Mouse (Mus musculus) embryonic facial prominence, embryonic 12.5 days (tissue): Measurements from ENCODE around the gene Natd1. TPM values are rescaled to one million over a fixed set of nuclear protein-coding genes. Genes with fewer than 3 reads are reported as not detected.

ENCODE experiments used
- ATAC-seq: fragments of 200-750 bp; cut with Nextera tagmentation; 2 replicates; pipeline ENCODE4 v1.8.0; 2017; ENCODE audit not compliant: insufficient number of reproducible peaks, insufficient read depth, low FRiP score, low TSS enrichment
- H3K27ac ChIP-seq: fragments of 300-500 bp; sonication (generic); 2 replicates; pipeline ENCODE4 v1.5.1; 2016; ENCODE audit warnings: mild to moderate bottlenecking
- H3K27me3 ChIP-seq: fragments of 300-500 bp; sonication (generic); 2 replicates; pipeline ENCODE4 v1.6.1; 2016; ENCODE audit warnings: mild to moderate bottlenecking, moderate library complexity
- H3K36me3 ChIP-seq: fragments of 300-500 bp; sonication (generic); 2 replicates; pipeline ENCODE4 v1.6.1; 2016; ENCODE audit warnings: mild to moderate bottlenecking
- H3K4me1 ChIP-seq: fragments of 300-500 bp; sonication (generic); 2 replicates; pipeline ENCODE4 v1.6.1; 2016
- H3K4me2 ChIP-seq: fragments of 300-500 bp; sonication (generic); replicated peaks from 2 replicates; pipeline ENCODE4 v1.6.1; 2016; ENCODE audit warnings: mild to moderate bottlenecking, moderate library complexity
- H3K4me3 ChIP-seq: fragments of 300-500 bp; sonication (generic); 2 replicates; pipeline ENCODE4 v1.5.1; 2016; ENCODE audit warnings: mild to moderate bottlenecking
- H3K9ac ChIP-seq: fragments of 300-500 bp; sonication (generic); 2 replicates; pipeline ENCODE4 v1.6.1; 2016; ENCODE audit warnings: mild to moderate bottlenecking, moderate library complexity
- H3K9me3 ChIP-seq: fragments of 300-500 bp; sonication (generic); 2 replicates; pipeline ENCODE4 v1.6.1; 2016; ENCODE audit warnings: mild to moderate bottlenecking, moderate library complexity
- WGBS: fragments of 180-500 bp; shearing (Covaris S2); methylation state at CpG from one replicate; pipeline ENCODE4 v1.1.7; 2016; 5-methylcytosine and 5-hydroxymethylcytosine counted together
- polyA plus RNA-seq: library from polyadenylated mRNA; unstranded; fragments of >200 nt; fragmentation: Nextera tagmentation; extraction: Ambion mirVana; gene quantifications from 2 replicates; pipeline ENCODE4 v1.2.1, GENCODE M21; 2016

The Natd1 gene
- polyA plus RNA-seq, 1 experiment from 2014 or later: 20.4 TPM

DNA sequence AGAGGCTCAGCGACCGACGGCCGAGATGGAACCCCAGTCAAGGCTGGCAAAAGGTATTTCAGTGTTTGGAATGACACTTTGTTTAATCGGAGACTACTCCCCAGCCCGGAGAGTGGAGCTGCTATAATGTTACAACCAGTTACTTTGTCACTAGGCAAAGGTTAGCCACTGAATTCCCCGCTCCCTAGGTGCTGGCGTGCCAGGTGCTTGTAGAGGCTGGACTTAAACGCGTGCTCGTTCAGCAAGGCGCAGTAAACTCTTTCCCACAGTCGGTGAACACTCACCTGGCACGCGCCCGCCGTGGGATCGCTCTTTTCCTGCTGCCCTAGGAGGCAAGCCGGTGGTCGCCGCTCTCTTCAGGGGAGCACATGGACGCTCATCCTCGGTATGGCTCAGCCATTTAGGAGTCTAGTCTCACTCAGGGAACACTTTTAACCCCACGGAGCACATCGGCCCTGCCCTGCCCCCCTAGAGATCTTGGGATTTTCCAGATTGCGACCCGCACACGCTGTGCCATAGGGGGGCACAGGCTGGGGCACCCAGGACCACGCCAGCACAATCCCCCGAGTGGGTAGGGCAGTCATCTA lies 16.8 kb upstream of the Natd1 start:
- Histone ChIP-seq H3K36me3 (no peaks in the 10 kb centered on the region), H3K4me3 (peak overlapping the region; percentile 85), H3K27me3 (no peaks in the 10 kb centered on the region), H3K4me2 (peak overlapping the region; percentile 78), H3K9me3 (no peaks in the 10 kb centered on the region), H3K9ac (peak overlapping the region; percentile 61), H3K4me1 (peaks cover 39% of the 10 kb centered on the region), H3K27ac (no peak overlapping the region)
- 1% methylated on average over 30 of the region's 30 CpGs for WGBS
- ATAC-seq: peak; percentile 42; the same call in 1 of the 2 replicates

DNA sequence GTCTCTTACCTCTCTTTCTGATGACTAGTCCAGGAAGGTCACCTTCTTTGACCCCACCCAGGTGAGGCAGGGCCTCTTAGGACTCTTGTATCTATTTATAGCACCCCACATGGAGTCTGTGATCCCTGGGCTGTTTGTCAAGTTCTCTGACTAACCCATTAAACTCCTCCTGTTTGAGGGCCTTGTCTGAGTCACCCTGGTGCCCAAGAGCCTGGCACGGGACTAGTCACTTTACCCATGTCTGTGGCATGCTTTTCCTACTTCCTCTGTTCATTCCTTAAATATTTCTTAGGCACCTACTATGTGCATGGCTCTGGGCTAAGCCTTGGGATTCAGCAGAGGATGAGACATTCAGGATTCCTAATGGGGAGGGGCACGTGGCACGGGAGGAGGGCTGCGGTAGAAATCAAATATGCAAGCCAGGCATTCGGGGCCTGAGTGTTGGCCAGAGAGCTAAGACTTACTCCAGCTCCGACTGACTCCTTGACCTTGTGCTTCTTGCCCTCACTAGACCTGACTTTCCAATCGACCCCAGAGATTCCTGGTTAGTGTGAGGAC lies 16.3 kb upstream of the Natd1 start:
- Histone ChIP-seq H3K27ac (no peak overlapping the region), H3K36me3 (no peaks in the 10 kb centered on the region), H3K27me3 (no peaks in the 10 kb centered on the region), H3K9me3 (no peaks in the 10 kb centered on the region), H3K9ac (0 out of 2 replicates have a peak overlapping the region, but pooled peaks have one; percentile 61), H3K4me3 (peak overlapping the region; percentile 85), H3K4me2 (peak overlapping the region; percentile 78), H3K4me1 (peaks cover 39% of the 10 kb centered on the region)
- ATAC-seq: no peak
- WGBS: 32% methylated on average over 7 of the region's 7 CpGs

DNA sequence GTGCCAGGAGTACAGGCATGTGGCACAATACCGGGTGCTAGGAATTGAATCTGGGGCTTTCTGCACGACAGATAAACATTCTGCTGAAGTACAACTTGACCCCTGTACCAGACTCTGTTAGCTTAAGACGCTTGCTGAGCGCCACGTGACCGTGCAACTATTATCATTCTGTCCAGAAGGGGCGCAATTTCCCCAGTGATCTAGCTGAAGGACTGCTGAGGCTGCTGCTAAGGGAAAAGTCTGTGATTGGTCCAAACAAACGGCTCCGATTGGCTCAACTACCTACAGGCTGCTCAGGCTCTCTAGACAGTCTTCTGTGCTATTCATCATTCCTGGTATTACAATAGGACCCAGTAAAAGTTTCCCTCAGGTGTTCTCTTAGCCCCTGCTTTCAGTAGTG lies 12.7 kb upstream of the Natd1 start:
- H3K4me2 ChIP-seq: peak overlapping the region; percentile 28; the same call in 1 of the 2 replicates
- ATAC-seq: peak; percentile 57; the same call in 1 of the 2 replicates
- H3K4me3 ChIP-seq: no peak overlapping the region
- H3K36me3 ChIP-seq: no peaks in the 10 kb centered on the region
- no peak overlapping the region for H3K9ac ChIP-seq
- H3K9me3 ChIP-seq: no peaks in the 10 kb centered on the region
- H3K27me3 ChIP-seq: no peaks in the 10 kb centered on the region
- no peak overlapping the region for H3K27ac ChIP-seq
- H3K4me1 ChIP-seq: peaks cover 18% of the 10 kb centered on the region
- under 1% methylated on average over 9 of the region's 9 CpGs for WGBS

DNA sequence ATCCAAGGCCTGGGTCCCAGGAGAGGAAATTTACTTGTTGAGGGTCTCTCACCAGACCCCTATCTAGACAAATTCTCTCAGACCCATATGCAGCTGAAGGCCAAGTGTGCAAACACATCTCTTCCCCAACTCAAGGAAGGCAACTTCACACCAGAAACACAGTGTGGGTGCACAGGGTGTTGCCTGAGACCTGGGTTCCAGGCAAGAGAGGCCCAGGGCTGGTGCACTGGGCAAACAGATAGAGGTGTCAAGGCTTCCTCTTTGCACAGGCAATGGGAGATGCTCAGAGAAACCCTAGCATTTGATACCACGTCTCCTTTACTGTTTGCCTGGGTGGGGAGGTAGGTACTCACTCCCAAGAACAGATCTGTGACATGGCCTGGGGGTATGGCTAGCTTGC lies 10.4 kb upstream of the Natd1 start:
- ATAC-seq: no peak
- no peaks in the 10 kb centered on the region for H3K36me3 ChIP-seq
- H3K9ac ChIP-seq: no peak overlapping the region
- H3K27ac ChIP-seq: no peak overlapping the region
- 55% methylated on average over 1 of the region's 1 CpGs for WGBS
- H3K27me3 ChIP-seq: no peaks in the 10 kb centered on the region
- peaks cover 9% of the 10 kb centered on the region; the same call in 1 of the 2 replicates for H3K4me1 ChIP-seq
- H3K9me3 ChIP-seq: no peaks in the 10 kb centered on the region
- H3K4me3 ChIP-seq: no peak overlapping the region
- no peak overlapping the region for H3K4me2 ChIP-seq

DNA sequence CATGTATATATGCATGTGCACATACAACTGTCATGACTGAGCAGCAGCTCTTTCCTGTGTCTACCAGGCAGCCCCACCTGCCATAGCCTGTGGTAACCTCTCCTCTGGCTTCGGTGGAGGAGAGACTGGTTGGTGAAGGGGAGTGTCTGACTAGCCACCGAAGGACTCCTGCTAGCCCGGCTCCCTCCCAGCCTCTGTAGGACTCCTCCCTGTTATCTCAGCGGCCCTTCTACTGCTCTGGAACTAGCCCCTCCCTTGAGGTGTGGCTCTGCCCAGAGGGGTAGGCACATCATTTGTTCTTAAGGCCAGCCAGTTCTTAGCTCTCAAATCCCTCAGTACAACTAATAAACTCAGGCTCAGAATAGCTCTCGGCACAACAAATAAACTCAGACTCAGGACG lies 9.9 kb upstream of the Natd1 start:
- H3K27me3 ChIP-seq: no peaks in the 10 kb centered on the region
- peaks cover 9% of the 10 kb centered on the region; the same call in 1 of the 2 replicates for H3K4me1 ChIP-seq
- no peaks in the 10 kb centered on the region for H3K36me3 ChIP-seq
- H3K4me2 ChIP-seq: no peak overlapping the region
- no peaks in the 10 kb centered on the region for H3K9me3 ChIP-seq
- H3K4me3 ChIP-seq: no peak overlapping the region
- no peak overlapping the region for H3K9ac ChIP-seq
- no peak overlapping the region for H3K27ac ChIP-seq
- no peak for ATAC-seq
- 38% methylated on average over 6 of the region's 6 CpGs for WGBS

DNA sequence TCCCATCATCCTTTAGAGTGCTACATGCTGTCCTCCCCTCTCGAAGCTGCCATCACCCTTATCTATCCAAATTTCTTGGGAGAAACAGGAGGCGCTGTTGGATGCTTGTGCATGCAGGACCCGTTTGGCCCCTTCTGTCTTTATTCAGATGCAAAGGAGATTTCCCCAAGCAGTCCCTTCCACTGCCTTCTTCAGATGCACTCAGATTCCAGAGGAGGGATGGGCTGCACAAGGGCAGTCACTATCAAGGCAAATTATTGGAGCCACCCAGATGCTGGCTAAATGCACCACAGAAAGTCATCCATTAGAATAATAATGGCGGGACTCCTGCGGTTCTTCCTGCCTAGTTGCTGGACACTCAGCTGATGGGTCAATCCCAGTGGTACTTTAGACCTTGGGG lies 8.4 kb upstream of the Natd1 start:
- no peak for ATAC-seq
- H3K9ac ChIP-seq: no peak overlapping the region
- H3K4me2 ChIP-seq: no peak overlapping the region
- no peaks in the 10 kb centered on the region for H3K27me3 ChIP-seq
- no peaks in the 10 kb centered on the region for H3K36me3 ChIP-seq
- 73% methylated on average over 5 of the region's 5 CpGs for WGBS
- H3K4me1 ChIP-seq: peaks cover 9% of the 10 kb centered on the region; the same call in 1 of the 2 replicates
- H3K9me3 ChIP-seq: no peaks in the 10 kb centered on the region
- no peak overlapping the region for H3K27ac ChIP-seq
- no peak overlapping the region for H3K4me3 ChIP-seq

DNA sequence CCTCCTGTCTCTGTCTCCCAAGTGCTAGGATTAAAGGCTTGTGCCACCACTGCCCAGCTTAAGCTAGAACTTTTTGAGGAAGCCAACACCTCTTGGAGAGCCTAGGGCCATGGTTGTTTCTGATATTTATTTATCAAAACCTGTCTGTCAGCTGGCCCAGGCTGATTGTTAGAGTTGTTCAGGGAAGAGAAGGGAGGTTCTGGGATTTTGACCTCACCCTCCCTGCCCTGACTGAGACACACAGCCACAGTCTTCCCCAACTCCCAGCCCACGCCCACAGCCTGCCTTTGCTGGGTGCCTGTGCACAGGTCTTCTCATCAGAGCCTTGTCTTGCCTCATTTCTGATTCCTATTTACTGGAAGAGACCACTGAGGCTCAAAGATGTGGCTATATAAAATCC lies 7.6 kb upstream of the Natd1 start:
- no peaks in the 10 kb centered on the region for H3K36me3 ChIP-seq
- no peaks in the 10 kb centered on the region for H3K9me3 ChIP-seq
- H3K27ac ChIP-seq: no peak overlapping the region
- H3K27me3 ChIP-seq: no peaks in the 10 kb centered on the region
- H3K9ac ChIP-seq: no peak overlapping the region
- ATAC-seq: no peak
- H3K4me3 ChIP-seq: no peak overlapping the region
- H3K4me2 ChIP-seq: no peak overlapping the region
- H3K4me1 ChIP-seq: 0 out of 2 replicates have a peak, but pooled peaks cover 3% of the 10 kb centered on the region
- WGBS: 100% methylated on average over 1 of the region's 1 CpGs

DNA sequence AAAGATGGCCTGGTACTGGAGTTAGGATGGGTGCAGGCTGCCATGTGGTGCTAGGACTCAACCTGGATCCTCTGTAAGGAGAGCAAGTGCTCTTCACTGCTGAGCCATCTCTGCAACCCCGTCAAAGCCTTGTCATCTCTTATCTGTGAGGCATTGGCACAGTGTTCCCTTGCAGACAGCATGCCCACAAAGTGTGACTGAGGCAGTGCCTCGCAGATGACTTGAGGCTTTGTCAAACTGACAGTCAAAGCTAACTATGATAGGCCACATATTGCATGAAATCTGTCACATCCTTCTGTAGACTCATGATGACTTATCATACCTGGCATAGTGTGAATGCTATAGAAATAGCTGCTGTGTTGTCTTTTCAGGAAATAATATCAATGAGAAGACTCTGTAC lies 5.5 kb upstream of the Natd1 start:
- Histone ChIP-seq H3K4me1 (no peaks in the 10 kb centered on the region; the same call in 1 of the 2 replicates), H3K4me2 (no peak overlapping the region), H3K4me3 (no peak overlapping the region), H3K36me3 (no peaks in the 10 kb centered on the region), H3K27ac (no peak overlapping the region), H3K9me3 (no peaks in the 10 kb centered on the region), H3K9ac (no peak overlapping the region), H3K27me3 (no peaks in the 10 kb centered on the region)
- WGBS: 76% methylated on average over 2 of the region's 2 CpGs
- no peak for ATAC-seq

DNA sequence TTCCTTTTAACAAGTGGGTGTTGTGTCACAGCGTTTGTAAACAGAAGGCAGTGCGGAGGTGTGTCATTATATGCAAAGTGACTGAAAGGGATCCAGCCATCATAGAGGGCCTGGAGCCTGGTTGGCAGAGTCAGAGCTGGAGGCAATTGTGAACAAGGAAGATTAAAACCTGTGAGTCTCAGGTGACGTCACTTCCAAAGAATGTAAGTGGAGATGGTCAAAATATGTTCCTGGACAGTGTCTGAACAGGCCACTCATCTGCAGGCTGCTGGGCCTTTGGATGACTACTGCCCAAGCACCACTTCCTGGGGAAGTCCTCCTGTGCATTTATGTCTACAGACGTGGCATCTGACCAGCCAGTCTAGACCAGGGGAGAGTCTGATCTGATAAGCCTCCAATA lies 651 bp upstream of the Natd1 start:
- ATAC-seq: no peak
- H3K9me3 ChIP-seq: no peaks in the 10 kb centered on the region
- no peaks in the 10 kb centered on the region for H3K36me3 ChIP-seq
- H3K4me3 ChIP-seq: no peak overlapping the region
- peaks cover 25% of the 10 kb centered on the region for H3K4me1 ChIP-seq
- H3K4me2 ChIP-seq: no peak overlapping the region
- WGBS: 66% methylated on average over 4 of the region's 4 CpGs
- no peak overlapping the region for H3K27ac ChIP-seq
- H3K9ac ChIP-seq: no peak overlapping the region
- H3K27me3 ChIP-seq: no peaks in the 10 kb centered on the region

DNA sequence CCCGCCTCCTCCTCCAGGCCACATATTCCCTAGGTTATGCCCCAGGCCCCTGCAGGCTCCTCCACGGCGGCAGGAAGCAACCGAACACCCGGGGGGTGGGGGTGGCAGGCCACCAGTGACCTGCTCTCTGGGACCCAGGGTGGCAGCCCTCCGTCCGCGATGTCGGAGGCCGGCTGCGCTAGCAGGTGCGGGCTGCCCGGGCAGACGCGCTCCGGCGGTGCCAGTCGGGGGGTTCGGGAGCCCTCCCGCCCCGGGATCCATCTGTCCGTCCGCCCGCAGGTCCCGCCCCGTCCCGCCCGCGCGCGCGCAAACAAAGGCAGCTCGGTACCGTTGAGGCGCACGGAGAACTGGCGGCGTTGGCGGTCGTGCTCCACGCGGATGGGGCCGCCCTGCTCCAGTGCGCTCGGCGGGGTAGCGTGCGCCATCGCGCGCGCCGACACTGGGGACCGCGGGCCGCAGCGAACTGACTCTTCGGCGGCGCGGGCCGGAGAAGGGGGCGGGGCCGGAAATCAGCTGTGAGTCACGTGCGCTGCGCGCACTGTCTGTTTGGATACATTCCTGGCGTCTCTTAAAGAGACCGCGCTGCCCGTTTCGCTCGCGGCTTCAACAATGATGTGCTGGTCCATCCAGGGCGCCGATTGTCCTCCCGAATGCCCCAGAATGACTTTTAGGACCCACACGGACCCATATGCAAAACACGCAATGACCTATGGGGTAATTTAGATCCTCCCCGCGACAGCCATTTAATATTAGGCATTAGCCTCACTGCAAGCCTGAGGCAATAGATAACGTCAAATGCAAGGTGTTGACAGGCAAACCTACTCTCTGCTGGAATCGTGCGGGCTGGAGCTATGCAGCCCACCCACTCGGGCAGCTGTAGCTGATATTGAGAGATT lies 1.0 kb downstream of the Natd1 start:
- H3K27ac ChIP-seq: peak overlapping the region; percentile 77
- under 1% methylated on average over 86 of the region's 86 CpGs for WGBS
- H3K4me1 ChIP-seq: peaks cover 25% of the 10 kb centered on the region

DNA sequence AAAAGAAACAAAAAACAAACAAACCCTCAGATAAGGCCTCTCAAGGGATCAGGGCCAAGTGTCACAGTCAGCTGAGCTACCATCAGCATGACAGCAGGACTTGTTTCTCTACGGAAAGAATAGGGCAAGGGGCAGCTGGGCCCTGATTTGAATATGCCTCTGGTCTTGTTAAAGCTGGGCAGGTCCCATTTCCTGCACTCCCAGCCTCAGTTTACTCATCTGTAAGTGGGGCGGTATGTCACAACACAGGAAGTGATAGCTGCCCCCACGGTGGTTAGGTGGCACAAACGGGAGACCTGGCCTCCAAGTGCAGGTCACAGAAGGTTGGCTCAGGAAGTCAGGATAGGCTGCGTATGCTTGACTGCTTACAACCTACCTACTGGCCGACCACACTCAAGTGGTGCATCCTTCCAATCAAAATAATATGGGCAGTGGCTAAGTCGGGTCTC lies 2.0 kb downstream of the Natd1 start:
- Histone ChIP-seq H3K4me3 (peak overlapping the region; percentile 95), H3K4me2 (peak overlapping the region; percentile 89), H3K4me1 (peaks cover 25% of the 10 kb centered on the region), H3K27me3 (no peaks in the 10 kb centered on the region), H3K27ac (no peak overlapping the region), H3K9ac (peak overlapping the region; percentile 92), H3K9me3 (no peaks in the 10 kb centered on the region), H3K36me3 (no peaks in the 10 kb centered on the region)
- no peak for ATAC-seq
- 28% methylated on average over 7 of the region's 7 CpGs for WGBS

More for the DNA sequence above, 1.0 kb downstream of the Natd1 start:
- H3K4me2 ChIP-seq: peak overlapping the region; percentile 89
- peak; percentile 84 for ATAC-seq
- no peaks in the 10 kb centered on the region for H3K36me3 ChIP-seq
- H3K4me3 ChIP-seq: peak overlapping the region; percentile 95
- H3K27me3 ChIP-seq: no peaks in the 10 kb centered on the region
- peak overlapping the region; percentile 92 for H3K9ac ChIP-seq
- no peaks in the 10 kb centered on the region for H3K9me3 ChIP-seq
